Mouse (Mus musculus): ENCODE measurements around the gene Ccdc157. TPM values are rescaled to one million over a fixed set of nuclear protein-coding genes. Genes with fewer than 3 reads are reported as not detected.

The Ccdc157 gene
- polyA plus RNA-seq (2015; fragmentation: Nextera tagmentation; extraction: Ambion mirVana): 3.8 and 4.2 TPM in 2 replicates

GRCm38 (mm10) chr11:4159808-4160708 lies at the start of gene Ccdc157, which contains the start of gene Sf3a1:
Ccdc157 (minus strand) TSS chr11:4160293.
Sf3a1 (plus strand) TSS chr11:4160350.

DNA sequence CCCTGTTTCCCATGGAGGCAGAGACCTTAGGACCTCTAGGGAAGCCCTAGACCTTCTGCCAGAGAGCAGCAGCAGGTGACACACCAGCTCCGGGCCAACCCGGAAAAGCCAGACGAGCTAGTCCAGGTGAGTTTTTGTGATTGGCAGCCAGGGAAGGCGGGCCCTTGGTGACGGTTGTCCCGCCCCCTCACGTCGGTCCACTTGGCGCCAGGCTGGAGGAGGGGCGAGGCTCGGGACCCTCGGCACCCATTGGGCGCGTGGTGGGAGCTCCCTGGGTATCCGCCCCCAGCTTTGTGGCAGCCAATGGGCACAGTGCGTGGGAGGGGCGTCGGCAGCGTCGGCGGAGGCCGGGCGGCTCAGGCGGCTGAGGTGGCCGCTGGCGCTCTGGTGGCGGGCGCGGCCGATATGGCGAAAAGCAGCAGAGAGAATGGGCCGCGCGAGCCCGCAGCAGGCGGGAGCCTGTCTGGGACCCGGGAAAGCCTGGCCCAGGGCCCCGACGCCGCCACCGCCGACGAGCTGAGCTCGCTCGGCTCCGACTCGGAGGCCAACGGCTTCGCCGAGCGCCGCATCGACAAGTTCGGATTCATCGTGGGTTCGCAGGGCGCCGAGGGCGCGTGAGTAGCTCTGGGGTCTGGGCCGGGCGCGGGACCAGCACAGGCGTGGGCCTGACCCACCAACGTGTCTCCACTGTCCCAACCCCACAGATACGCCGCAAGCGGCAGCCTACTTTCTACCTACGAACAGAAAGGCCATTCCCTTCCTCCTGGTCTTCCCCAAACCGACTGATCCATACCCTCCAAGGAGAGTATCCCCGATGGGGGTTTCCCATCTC lies 26.6 kb upstream of the Ccdc157 start, which contains the start of gene Tbc1d10a:
Tbc1d10a (plus strand) TSS at position 304 of the 832 bp plus-strand sequence.

GRCm38 (mm10) chr11:4134986-4135935 lies 24.8 kb downstream of the Ccdc157 start, which contains the start of gene Rnf215:
Rnf215 (plus strand) TSS chr11:4135202.

DNA sequence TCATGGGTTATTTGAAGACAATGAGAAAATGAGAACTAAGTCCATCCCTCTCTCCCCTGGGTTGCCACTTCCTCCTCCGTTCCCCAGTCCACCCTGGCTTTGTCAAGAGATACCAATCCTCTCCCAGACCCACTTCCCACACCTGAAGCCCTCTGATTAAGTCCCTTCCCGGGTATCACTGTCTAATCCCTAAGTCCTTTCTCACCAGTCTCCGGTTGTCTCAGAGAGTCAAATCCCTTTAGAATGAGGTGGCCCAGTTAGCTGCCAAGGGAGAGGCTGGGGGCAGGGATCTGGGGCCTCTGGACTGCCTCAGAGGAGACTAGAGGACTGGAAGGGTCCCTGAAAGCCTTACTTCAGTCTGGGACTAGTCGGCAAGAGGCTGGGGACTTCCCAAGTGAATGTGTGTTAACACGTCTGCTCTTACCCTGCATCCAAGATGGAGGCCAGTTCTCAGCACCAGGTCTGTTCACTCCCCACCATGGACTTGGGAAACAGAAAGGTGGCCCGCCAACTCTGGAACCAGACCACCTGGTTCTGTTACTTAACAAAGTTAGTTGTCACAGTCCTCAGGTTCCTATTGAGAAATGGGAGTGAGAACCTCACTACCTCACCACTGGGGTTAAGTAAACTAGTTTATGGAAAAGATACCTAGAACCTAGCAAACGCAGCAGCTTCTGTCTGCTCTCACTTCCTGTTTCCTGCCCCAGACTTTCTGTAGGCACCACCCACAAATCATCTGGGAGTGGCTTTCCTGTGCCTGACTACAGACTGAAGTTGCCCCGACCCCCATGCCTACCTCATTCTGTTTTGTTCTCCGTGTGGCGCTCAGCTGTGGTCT lies 37.1 kb downstream of the Ccdc157 start, which contains the start of gene Sec14l2:
Sec14l2 (minus strand) TSS at position 674 of the 838 bp plus-strand sequence.

GRCm38 (mm10) chr11:4095171-4096053 lies 64.7 kb downstream of the Ccdc157 start, which contains the start of gene Mtfp1:
Mtfp1 (minus strand) TSS chr11:4095445.

Small RNA genes lying within 50 kb of the gene (microRNA-seq; reads per million reads assigned to microRNA genes)
- 1.3 to 1.4 reads per million in 2 experiments for gene Mir3060

Other genes with a start within 250 kb of the Ccdc157 start
- 11.4 and 11.6 TPM in 2 replicates for gene Slc35e4, start 245.6 kb downstream of the Ccdc157 start, polyA plus RNA-seq (2015; fragmentation: Nextera tagmentation; extraction: Ambion mirVana)
- 40.2 and 56.6 TPM in 2 replicates for gene Tcn2, start 228.1 kb downstream of the Ccdc157 start, polyA plus RNA-seq (2015; fragmentation: Nextera tagmentation; extraction: Ambion mirVana)
- 35.7 and 36.6 TPM in 2 replicates for gene Pes1, start 196.3 kb downstream of the Ccdc157 start, polyA plus RNA-seq (2015; fragmentation: Nextera tagmentation; extraction: Ambion mirVana)
- gene 4930556J24Rik, start 183.5 kb downstream of the Ccdc157 start, polyA plus RNA-seq (2015; fragmentation: Nextera tagmentation; extraction: Ambion mirVana): not detected in 2 replicates
- 4.0 and 4.8 TPM in 2 replicates for gene Gal3st1, start 176.7 kb downstream of the Ccdc157 start, polyA plus RNA-seq (2015; fragmentation: Nextera tagmentation; extraction: Ambion mirVana)
- 0.10 and 0.60 TPM in 2 replicates for gene Sec14l4, start 128.8 kb downstream of the Ccdc157 start, polyA plus RNA-seq (2015; fragmentation: Nextera tagmentation; extraction: Ambion mirVana)
- not detected in 2 replicates for gene Sec14l3, start 95.5 kb downstream of the Ccdc157 start, polyA plus RNA-seq (2015; fragmentation: Nextera tagmentation; extraction: Ambion mirVana)
- gene Mtfp1, start 64.8 kb downstream of the Ccdc157 start, polyA plus RNA-seq (2015; fragmentation: Nextera tagmentation; extraction: Ambion mirVana): 16.6 and 19.9 TPM in 2 replicates
- gene Sec14l2, start 36.9 kb downstream of the Ccdc157 start, polyA plus RNA-seq (2015; fragmentation: Nextera tagmentation; extraction: Ambion mirVana): 0.85 and 1.1 TPM in 2 replicates
- 13.5 and 15.0 TPM in 2 replicates for gene Rnf215, start 25.1 kb downstream of the Ccdc157 start, polyA plus RNA-seq (2015; fragmentation: Nextera tagmentation; extraction: Ambion mirVana)
- 16.0 and 18.1 TPM in 2 replicates for gene Sf3a1, start 57 bp upstream of the Ccdc157 start, polyA plus RNA-seq (2015; fragmentation: Nextera tagmentation; extraction: Ambion mirVana)
- gene Tbc1d10a, start 26.5 kb upstream of the Ccdc157 start, polyA plus RNA-seq (2015; fragmentation: Nextera tagmentation; extraction: Ambion mirVana): 9.9 and 12.4 TPM in 2 replicates
- gene Castor1, start 57.9 kb upstream of the Ccdc157 start, polyA plus RNA-seq (2015; fragmentation: Nextera tagmentation; extraction: Ambion mirVana): 10.0 and 13.3 TPM in 2 replicates
- 0.06 and 0.33 TPM in 2 replicates for gene Osm, start 76.1 kb upstream of the Ccdc157 start, polyA plus RNA-seq (2015; fragmentation: Nextera tagmentation; extraction: Ambion mirVana)
- gene Lif, start 97.3 kb upstream of the Ccdc157 start, polyA plus RNA-seq (2015; fragmentation: Nextera tagmentation; extraction: Ambion mirVana): 0.23 and 0.34 TPM in 2 replicates